Mouse (Mus musculus): Measurements from ENCODE around the gene Slc25a44. TPM values are rescaled to one million over a fixed set of nuclear protein-coding genes. Genes with fewer than 3 reads are reported as not detected.

Slc25a44 gene
- polyA plus RNA-seq, 1 experiment from 2014 or later, result 40.3 TPM

DNA sequence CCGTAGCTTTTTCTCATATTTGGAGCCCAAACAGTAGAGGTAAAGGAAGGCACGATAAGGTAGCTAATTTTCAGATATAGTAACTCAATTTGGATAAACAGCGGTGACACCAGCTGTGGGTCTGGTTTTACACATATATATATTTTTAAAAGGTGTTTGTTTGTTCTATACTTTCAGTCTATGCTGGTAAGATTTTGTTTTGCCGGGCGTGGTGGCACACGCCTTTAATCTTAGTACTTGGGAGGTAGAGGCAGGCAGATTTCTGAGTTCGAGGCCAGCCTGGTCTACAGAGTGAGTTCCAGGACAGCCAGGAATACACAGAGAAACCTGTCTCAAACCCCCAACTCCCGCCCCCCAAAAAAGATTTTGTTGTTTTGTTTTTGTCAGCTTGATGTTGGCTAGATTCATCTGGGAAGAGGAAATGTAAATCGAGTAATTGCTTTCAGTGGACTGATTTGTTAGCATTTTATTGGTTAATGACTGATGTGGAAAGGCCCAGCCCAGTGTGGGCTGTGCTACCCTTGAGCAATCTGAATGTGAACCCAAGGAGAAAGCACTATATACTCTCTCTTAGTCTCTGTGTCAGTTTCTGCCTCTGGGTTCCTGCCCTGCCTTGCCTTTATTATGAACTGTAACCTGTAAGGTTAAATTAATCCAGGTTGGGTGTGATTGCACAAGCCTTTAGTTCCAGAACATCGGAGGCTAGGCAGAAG, 925 bp upstream of the Slc25a44 start:
- peaks cover 24% of the 10 kb centered on the region for H3K4me1 ChIP-seq (ENCODE audit: control insufficient read depth, insufficient read depth, low read depth, low read length)
- no peak for ATAC-seq
- H3K9ac ChIP-seq (ENCODE audit: low read depth, low read length), result no peak overlapping the region
- 89% methylated on average over 10 of the region's 10 CpGs for WGBS
- H3K27ac ChIP-seq (ENCODE audit: low read depth, low read length), result no peak overlapping the region
- H3K4me3 ChIP-seq (ENCODE audit: low read length), result no peak overlapping the region
- H3K9me3 ChIP-seq (ENCODE audit: control insufficient read depth, low read length), result no peaks in the 10 kb centered on the region
- no peak overlapping the region; the same call in 1 of the 2 replicates for H3K4me2 ChIP-seq (ENCODE audit: low read length)
- peaks cover under 1% of the 10 kb centered on the region; the same call in 1 of the 2 replicates for H3K36me3 ChIP-seq (ENCODE audit: control insufficient read depth, insufficient read depth, low read length)
- no peaks in the 10 kb centered on the region for H3K27me3 ChIP-seq (replicated peaks; ENCODE audit: control insufficient read depth, insufficient read depth, low read length)

DNA sequence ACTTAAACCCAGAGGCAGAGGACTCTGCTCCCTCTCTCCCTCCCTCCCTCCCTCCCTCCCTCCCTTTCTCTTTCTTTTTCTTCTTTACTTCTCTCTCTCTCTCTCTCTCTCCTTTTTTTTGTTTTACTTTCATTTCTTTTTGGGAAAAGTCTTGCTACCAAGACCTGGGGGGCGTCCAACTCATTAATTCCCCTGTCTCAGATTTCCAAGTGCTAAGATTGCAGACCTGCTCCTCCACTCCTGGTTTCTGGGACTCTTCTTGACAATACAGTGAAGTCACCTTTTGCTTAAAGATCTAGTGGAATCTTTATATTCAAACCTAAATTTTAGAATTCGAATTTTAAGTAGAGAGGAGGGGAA, 371 bp upstream of the Slc25a44 start:
- Histone ChIP-seq H3K4me2 (ENCODE audit: low read length) (peak overlapping the region; percentile 52), H3K9ac (ENCODE audit: low read depth, low read length) (peak overlapping the region; percentile 15; the same call in 1 of the 2 replicates), H3K27me3 (replicated peaks; ENCODE audit: control insufficient read depth, insufficient read depth, low read length) (no peaks in the 10 kb centered on the region), H3K4me3 (ENCODE audit: low read length) (peak overlapping the region; percentile 72), H3K4me1 (ENCODE audit: control insufficient read depth, insufficient read depth, low read depth, low read length) (peaks cover 24% of the 10 kb centered on the region), H3K27ac (ENCODE audit: low read depth, low read length) (no peak overlapping the region), H3K9me3 (ENCODE audit: control insufficient read depth, low read length) (no peaks in the 10 kb centered on the region), H3K36me3 (ENCODE audit: control insufficient read depth, insufficient read depth, low read length) (peaks cover 6% of the 10 kb centered on the region; the same call in 1 of the 2 replicates)
- WGBS, result 17% methylated on average over 2 of the region's 2 CpGs
- ATAC-seq, result no peak

DNA sequence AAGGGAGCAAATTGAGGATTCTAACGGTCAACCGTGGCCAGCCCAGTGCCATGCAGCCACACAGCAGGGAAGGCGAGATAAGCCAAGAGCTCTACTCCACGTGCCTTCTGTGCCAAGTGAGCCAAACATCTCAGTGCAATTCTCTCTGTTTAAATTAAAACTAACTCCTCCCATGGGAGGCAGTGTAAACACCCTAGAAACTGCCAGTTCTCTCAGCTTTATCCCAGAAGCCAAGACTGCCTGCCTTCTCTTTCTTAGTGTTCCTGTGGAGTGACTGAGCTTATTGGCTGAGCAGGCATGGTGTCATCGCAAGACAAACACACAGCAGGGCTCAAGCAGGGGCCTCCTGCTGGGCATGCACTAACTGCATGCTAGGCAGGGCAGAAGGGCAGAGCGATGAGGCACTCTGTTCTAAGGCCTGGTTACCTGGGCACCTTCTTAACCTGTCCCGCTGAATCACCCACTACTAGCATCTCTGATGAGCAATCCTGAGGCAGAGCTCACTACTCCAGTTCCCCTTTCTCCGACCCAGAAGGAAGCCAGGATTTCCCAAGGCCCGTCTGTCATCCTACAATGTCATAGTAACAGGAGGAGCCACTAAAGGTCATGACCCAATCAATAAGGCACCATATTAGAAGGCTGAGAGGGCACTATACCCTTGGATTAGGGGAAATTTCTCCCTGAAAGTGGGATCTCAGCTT, 2.8 kb downstream of the Slc25a44 start:
- Histone ChIP-seq H3K4me1 (ENCODE audit: control insufficient read depth, insufficient read depth, low read depth, low read length) (peaks cover 24% of the 10 kb centered on the region), H3K4me3 (ENCODE audit: low read length) (no peak overlapping the region), H3K9ac (ENCODE audit: low read depth, low read length) (peak overlapping the region; percentile 25; the same call in 1 of the 2 replicates), H3K27me3 (replicated peaks; ENCODE audit: control insufficient read depth, insufficient read depth, low read length) (no peaks in the 10 kb centered on the region), H3K4me2 (ENCODE audit: low read length) (peak overlapping the region; percentile 6; the same call in 1 of the 2 replicates), H3K9me3 (ENCODE audit: control insufficient read depth, low read length) (no peaks in the 10 kb centered on the region), H3K36me3 (ENCODE audit: control insufficient read depth, insufficient read depth, low read length) (peaks cover 12% of the 10 kb centered on the region; the same call in 1 of the 2 replicates), H3K27ac (ENCODE audit: low read depth, low read length) (peak overlapping the region; percentile 55)
- WGBS, result 32% methylated on average over 9 of the region's 9 CpGs
- 0 out of 2 replicates have a peak, but pooled peaks have one; percentile 4 for ATAC-seq

DNA sequence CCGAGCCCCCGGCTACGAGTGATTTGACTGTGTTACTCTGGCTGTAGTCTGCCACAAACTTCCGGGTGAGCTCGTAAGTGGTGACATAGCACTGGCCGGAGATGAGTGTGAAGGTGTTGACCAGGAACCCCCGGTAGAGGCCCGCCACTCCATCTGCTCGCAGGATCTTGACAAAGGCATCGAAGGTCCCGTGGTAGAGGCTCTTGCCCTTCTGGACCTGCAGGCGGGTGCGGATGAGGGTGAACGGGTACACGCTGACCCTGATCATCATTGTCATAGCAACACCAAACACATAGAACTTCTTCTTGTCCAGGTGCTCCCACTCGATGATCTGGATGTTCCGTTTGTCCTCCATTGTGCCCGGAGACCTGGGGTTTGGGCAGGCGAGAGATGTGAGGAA, 4.2 kb downstream of the Slc25a44 start:
- Histone ChIP-seq H3K4me3 (ENCODE audit: low read length) (no peak overlapping the region), H3K36me3 (ENCODE audit: control insufficient read depth, insufficient read depth, low read length) (peaks cover 12% of the 10 kb centered on the region; the same call in 1 of the 2 replicates), H3K27ac (ENCODE audit: low read depth, low read length) (no peak overlapping the region), H3K9ac (ENCODE audit: low read depth, low read length) (no peak overlapping the region), H3K4me1 (ENCODE audit: control insufficient read depth, insufficient read depth, low read depth, low read length) (peaks cover 24% of the 10 kb centered on the region), H3K4me2 (ENCODE audit: low read length) (no peak overlapping the region), H3K9me3 (ENCODE audit: control insufficient read depth, low read length) (no peaks in the 10 kb centered on the region), H3K27me3 (replicated peaks; ENCODE audit: control insufficient read depth, insufficient read depth, low read length) (no peaks in the 10 kb centered on the region)
- ATAC-seq, result no peak
- 97% methylated on average over 19 of the region's 19 CpGs for WGBS

DNA sequence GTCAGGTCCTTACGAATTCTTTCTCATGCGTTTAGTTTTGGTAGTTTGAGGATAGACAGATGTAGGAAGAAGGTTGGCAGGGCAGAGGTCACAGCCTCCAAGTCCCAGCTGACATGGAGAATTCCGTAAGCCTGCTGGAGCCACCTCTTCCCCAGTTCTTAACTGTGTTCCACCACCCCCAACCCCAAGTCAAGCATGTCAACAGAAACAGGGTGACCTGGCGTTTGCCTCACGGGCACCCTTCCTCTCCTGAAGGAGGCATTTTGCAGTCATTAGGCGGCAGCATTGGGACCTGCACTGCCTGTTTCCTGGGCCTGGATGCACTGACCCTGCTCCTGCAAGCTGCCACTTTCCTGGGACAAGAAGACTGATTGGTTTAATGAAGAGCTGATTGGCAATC, 6.9 kb downstream of the Slc25a44 start:
- ATAC-seq, result no peak
- H3K9me3 ChIP-seq (ENCODE audit: control insufficient read depth, low read length), result no peaks in the 10 kb centered on the region
- 85% methylated on average over 6 of the region's 6 CpGs for WGBS
- H3K27me3 ChIP-seq (replicated peaks; ENCODE audit: control insufficient read depth, insufficient read depth, low read length), result no peaks in the 10 kb centered on the region
- no peak overlapping the region for H3K27ac ChIP-seq (ENCODE audit: low read depth, low read length)
- no peak overlapping the region for H3K4me2 ChIP-seq (ENCODE audit: low read length)
- H3K4me1 ChIP-seq (ENCODE audit: control insufficient read depth, insufficient read depth, low read depth, low read length), result peaks cover 12% of the 10 kb centered on the region
- H3K36me3 ChIP-seq (ENCODE audit: control insufficient read depth, insufficient read depth, low read length), result peaks cover 22% of the 10 kb centered on the region; the same call in 1 of the 2 replicates
- no peak overlapping the region for H3K9ac ChIP-seq (ENCODE audit: low read depth, low read length)
- H3K4me3 ChIP-seq (ENCODE audit: low read length), result no peak overlapping the region

DNA sequence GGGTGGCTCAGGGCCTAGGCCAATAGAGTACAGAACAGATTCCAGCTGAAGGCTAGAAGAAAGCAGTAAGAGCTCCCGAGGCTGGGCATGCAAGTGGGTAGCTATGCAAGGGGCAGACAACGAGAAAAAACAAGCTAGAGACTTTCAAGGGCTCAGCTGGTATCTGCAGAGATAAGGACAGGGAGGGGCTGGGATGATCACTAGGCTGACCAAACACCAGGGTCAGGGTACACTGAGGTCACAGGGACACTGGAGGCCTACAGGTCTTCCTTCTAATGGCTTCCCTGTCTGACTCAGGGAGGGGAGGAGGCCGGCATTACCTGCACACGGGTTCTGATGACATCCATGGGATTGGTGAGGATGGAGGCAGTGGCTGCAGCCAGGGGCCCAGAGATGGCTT, 9.3 kb downstream of the Slc25a44 start:
- Histone ChIP-seq H3K9ac (ENCODE audit: low read depth, low read length) (no peak overlapping the region), H3K4me3 (ENCODE audit: low read length) (no peak overlapping the region), H3K4me1 (ENCODE audit: control insufficient read depth, insufficient read depth, low read depth, low read length) (peaks cover 4% of the 10 kb centered on the region), H3K27me3 (replicated peaks; ENCODE audit: control insufficient read depth, insufficient read depth, low read length) (no peaks in the 10 kb centered on the region), H3K36me3 (ENCODE audit: control insufficient read depth, insufficient read depth, low read length) (peaks cover 24% of the 10 kb centered on the region; the same call in 1 of the 2 replicates), H3K4me2 (ENCODE audit: low read length) (no peak overlapping the region), H3K27ac (ENCODE audit: low read depth, low read length) (no peak overlapping the region), H3K9me3 (ENCODE audit: control insufficient read depth, low read length) (no peaks in the 10 kb centered on the region)
- WGBS, result 86% methylated on average over 4 of the region's 4 CpGs
- no peak for ATAC-seq

DNA sequence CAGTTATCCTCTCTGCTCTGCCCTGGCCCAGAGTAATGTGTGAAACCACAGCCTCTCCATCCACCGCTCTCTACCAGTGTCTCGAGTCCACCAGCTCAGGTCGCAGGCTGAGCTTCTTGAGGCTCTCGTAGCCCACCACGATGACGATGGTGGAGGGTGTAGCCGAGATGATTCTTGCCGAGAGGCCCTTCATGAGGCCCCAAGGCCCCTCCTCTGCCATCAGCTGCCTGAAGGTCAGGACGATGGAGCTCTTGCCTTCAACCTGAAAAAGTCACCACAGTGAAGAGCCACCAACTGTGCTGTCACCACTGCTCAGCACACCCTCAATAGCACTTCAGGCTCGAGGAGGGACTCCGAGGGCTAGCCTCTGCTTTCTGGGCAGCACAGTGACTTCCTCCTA, 12.3 kb downstream of the Slc25a44 start:
- peaks cover 14% of the 10 kb centered on the region; the same call in 1 of the 2 replicates for H3K36me3 ChIP-seq (ENCODE audit: control insufficient read depth, insufficient read depth, low read length)
- H3K27ac ChIP-seq (ENCODE audit: low read depth, low read length), result no peak overlapping the region
- H3K4me1 ChIP-seq (ENCODE audit: control insufficient read depth, insufficient read depth, low read depth, low read length), result peaks cover 11% of the 10 kb centered on the region
- H3K9ac ChIP-seq (ENCODE audit: low read depth, low read length), result no peak overlapping the region
- no peak overlapping the region for H3K4me2 ChIP-seq (ENCODE audit: low read length)
- 91% methylated on average over 11 of the region's 11 CpGs for WGBS
- H3K4me3 ChIP-seq (ENCODE audit: low read length), result no peak overlapping the region
- no peaks in the 10 kb centered on the region for H3K9me3 ChIP-seq (ENCODE audit: control insufficient read depth, low read length)
- no peaks in the 10 kb centered on the region for H3K27me3 ChIP-seq (replicated peaks; ENCODE audit: control insufficient read depth, insufficient read depth, low read length)
- ATAC-seq, result no peak

DNA sequence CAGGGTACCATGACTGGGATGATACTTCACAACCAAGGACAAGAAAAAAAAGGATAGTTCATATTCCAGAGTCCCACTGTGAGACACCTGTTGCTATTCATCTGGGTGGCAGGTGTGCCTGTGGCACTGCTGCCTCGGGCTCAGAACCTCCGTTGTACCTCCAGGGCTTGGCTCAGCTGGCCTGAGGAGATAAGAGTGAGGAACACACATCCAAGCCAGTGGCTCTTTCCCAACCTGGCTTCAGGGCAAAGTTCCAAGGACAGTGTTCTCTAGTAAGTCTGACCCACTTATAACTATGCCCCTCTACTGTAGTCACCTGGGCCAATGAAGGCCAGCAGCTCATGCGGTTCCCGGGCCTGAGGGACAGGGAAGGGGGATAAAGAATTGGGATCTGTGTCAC, 13.3 kb downstream of the Slc25a44 start:
- ATAC-seq, result no peak
- H3K36me3 ChIP-seq (ENCODE audit: control insufficient read depth, insufficient read depth, low read length), result peaks cover 14% of the 10 kb centered on the region; the same call in 1 of the 2 replicates
- H3K4me1 ChIP-seq (ENCODE audit: control insufficient read depth, insufficient read depth, low read depth, low read length), result peaks cover 11% of the 10 kb centered on the region
- H3K4me3 ChIP-seq (ENCODE audit: low read length), result no peak overlapping the region
- no peak overlapping the region for H3K4me2 ChIP-seq (ENCODE audit: low read length)
- no peak overlapping the region for H3K9ac ChIP-seq (ENCODE audit: low read depth, low read length)
- 91% methylated on average over 4 of the region's 4 CpGs for WGBS
- no peaks in the 10 kb centered on the region for H3K27me3 ChIP-seq (replicated peaks; ENCODE audit: control insufficient read depth, insufficient read depth, low read length)
- H3K27ac ChIP-seq (ENCODE audit: low read depth, low read length), result no peak overlapping the region
- no peaks in the 10 kb centered on the region for H3K9me3 ChIP-seq (ENCODE audit: control insufficient read depth, low read length)

DNA sequence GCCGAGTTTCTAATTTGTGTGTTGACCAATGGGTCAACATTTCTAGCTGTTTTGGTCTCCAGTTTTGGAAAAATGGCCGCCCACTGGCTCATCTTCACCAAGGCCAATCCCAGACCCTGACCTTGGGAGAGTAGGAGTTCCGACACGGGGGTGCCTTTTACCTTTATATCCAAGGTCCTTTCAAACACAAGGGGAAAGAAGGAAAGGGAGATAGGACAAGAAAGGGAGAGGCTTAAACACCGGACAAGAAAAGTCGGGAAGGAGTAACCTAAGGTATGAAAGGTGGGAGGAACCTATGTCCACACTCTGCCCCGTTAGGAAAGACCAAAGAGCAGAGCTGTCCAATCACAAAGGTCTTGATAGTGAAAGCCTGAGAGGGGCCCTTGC, 14.3 kb downstream of the Slc25a44 start:
- no peak for ATAC-seq

More for the DNA sequence above, 14.3 kb downstream of the Slc25a44 start:
- 25% methylated on average over 7 of the region's 7 CpGs for WGBS
- Histone ChIP-seq H3K4me3 (ENCODE audit: low read length) (peak overlapping the region; percentile 64), H3K27me3 (replicated peaks; ENCODE audit: control insufficient read depth, insufficient read depth, low read length) (no peaks in the 10 kb centered on the region), H3K4me2 (ENCODE audit: low read length) (peak overlapping the region; percentile 81), H3K27ac (ENCODE audit: low read depth, low read length) (peak overlapping the region; percentile 37), H3K9me3 (ENCODE audit: control insufficient read depth, low read length) (no peaks in the 10 kb centered on the region), H3K4me1 (ENCODE audit: control insufficient read depth, insufficient read depth, low read depth, low read length) (peaks cover 11% of the 10 kb centered on the region), H3K36me3 (ENCODE audit: control insufficient read depth, insufficient read depth, low read length) (peaks cover 14% of the 10 kb centered on the region; the same call in 1 of the 2 replicates), H3K9ac (ENCODE audit: low read depth, low read length) (peak overlapping the region; percentile 79)
